Comparison of ENCODE assay signal across 24 mouse cellular contexts in the genomic region with DNA sequence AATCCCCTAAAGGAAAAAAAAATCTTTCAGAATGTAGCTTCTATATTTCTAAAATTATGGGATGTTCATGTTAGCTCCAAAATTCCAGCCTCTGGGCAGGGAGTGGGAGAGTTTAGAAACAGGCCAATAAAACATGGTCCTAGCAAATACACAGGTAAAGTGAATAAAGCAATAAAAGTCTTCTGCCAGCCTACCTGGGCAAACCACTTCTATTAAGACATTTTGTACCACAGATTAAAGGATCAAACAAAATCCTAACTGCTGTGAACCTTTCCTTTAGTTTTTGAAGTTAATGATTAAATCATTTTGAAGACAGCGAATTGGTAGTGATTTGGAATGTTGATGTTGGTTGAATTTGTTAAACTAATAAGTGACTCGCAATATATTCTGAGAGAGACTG.
"Had no signal": no experiment of that assay in that cellular context is flagged by ENCODE, and none has a peak within 500 bp of the region (broad histone marks: within the 10 kb centered on the region; RNA-seq: fewer than 3 reads in every experiment).

No protein-coding gene starts in this region.

- H3K4me1 ChIP-seq: heart, embryonic 13.5 days; heart, embryonic 15.5 days; hindbrain, embryonic 13.5 days; hindbrain, embryonic 15.5 days; limb, embryonic 15.5 days had no signal

- H3K4me2 ChIP-seq: heart, embryonic 11.5 days; heart, embryonic 13.5 days; heart, embryonic 15.5 days; hindbrain, embryonic 13.5 days; hindbrain, embryonic 15.5 days; limb, embryonic 13.5 days; limb, embryonic 15.5 days; liver, embryonic 11.5 days had no signal

- DNase-seq: forebrain, postnatal 0 days; gastrocnemius, postnatal 14 days; gastrocnemius, postnatal 36 days; heart, adult 11 months; heart, adult 2 months; heart, postnatal 14 days; heart, postnatal 36 days; kidney, adult 11 months; kidney, adult 2 months; kidney, postnatal 10 days; kidney, postnatal 36 days; layer of hippocampus, adult 9-11 months; layer of hippocampus, postnatal 36 days; left cerebral cortex, postnatal 4 days had no signal

- H3K9ac ChIP-seq: forebrain, postnatal 0 days; heart, embryonic 13.5 days; heart, embryonic 15.5 days; hindbrain, embryonic 13.5 days; hindbrain, embryonic 15.5 days; limb, embryonic 13.5 days; limb, embryonic 15.5 days; liver, embryonic 14.5 days had no signal

- H3K27ac ChIP-seq: heart, adult 2 months; heart, embryonic 13.5 days; heart, embryonic 15.5 days; hindbrain, embryonic 13.5 days; hindbrain, embryonic 15.5 days; hindbrain, postnatal 0 days; limb, embryonic 13.5 days; limb, embryonic 15.5 days; liver, embryonic 14.5 days had no signal

- H3K4me3 ChIP-seq: heart, adult 2 months; heart, embryonic 13.5 days; heart, embryonic 15.5 days; hindbrain, embryonic 13.5 days; hindbrain, embryonic 15.5 days; limb, embryonic 13.5 days; limb, embryonic 15.5 days had no signal

- H3K36me3 ChIP-seq: heart, embryonic 13.5 days; heart, embryonic 15.5 days; hindbrain, embryonic 13.5 days; hindbrain, embryonic 15.5 days; limb, embryonic 13.5 days; limb, embryonic 15.5 days had no signal

- H3K27me3 ChIP-seq: heart, embryonic 13.5 days; heart, embryonic 15.5 days; hindbrain, embryonic 13.5 days; hindbrain, embryonic 15.5 days; limb, embryonic 13.5 days; limb, embryonic 15.5 days had no signal

- H3K9me3 ChIP-seq: heart, embryonic 13.5 days; heart, embryonic 15.5 days; hindbrain, embryonic 13.5 days; hindbrain, embryonic 15.5 days; limb, embryonic 13.5 days; limb, embryonic 15.5 days had no signal

- ATAC-seq: forebrain, postnatal 0 days; hindbrain, postnatal 0 days had no signal
